Mouse (Mus musculus) natural killer cell, adult 2 months (primary cell): ENCODE measurements around the gene Dctn3.
A peak's percentile ranks its signal among the peaks of the same experiment; 100 is the strongest.
"Not testable (repeated sequence)": the region's sequence is repeated elsewhere in the genome, so short reads cannot be mapped to it uniquely, and the experiment has no call there.

Source experiments
- DNase-seq, 2 experiments: peaks; one replicate each; pipeline ENCODE4 v3.0.0; 2022; ENCODE audit warnings: low spot score in 2 of 2

Gene Dctn3

DNA sequence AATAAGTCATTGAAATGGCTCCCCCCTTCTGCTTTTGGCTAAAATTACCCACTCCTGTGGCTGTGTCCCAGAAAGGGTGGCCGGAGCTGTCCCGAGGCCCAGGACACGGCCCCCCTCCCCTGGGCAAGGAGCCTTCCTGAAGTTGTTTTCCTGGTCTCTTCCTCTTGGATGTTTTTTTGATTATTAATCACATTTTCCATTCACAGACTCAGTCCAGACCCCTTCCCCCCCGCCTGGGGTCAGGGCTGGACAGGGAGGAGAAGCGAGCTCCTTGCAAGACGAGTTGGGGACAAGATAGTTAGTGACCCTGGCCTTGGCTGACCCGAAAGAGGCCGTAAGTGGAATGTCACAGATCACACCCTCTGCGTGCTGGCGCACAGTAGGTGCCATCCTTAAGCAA is 23.2 kb downstream of the Dctn3 start, which contains the start of gene Il11ra1:
Gene Il11ra1, plus strand, starts transcription at position 207 of the 400 bp plus-strand sequence.
- not testable (repeated sequence) for DNase-seq

DNA sequence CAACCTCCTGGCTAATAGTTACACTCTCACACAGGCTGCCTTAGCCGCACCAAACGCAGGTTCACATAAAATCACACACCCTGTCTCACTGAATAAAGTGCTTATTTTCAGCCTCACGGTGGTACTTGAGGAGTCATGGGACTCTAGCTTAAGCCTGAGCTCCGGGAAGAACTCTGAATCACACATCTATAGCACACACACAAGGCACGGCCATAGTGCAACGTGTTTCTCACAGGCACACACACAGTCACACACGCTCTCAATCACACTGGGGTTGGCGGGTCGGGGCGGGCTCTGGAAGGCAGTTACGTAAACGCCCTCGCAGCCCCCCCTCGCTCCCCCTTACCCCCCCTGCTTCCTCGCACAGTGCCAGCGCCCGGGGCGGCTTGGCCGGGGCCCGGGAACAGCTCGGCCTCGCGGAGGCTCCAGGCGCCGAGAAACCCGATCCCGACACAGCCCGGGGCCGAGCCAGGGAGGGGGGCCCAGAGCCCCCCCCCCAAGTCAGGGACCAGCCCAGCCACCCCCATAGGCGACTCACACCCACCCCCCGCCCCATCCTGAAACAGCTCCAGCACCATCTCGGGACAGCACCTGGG is 24.5 kb downstream of the Dctn3 start:
- not testable (repeated sequence) for DNase-seq

DNA sequence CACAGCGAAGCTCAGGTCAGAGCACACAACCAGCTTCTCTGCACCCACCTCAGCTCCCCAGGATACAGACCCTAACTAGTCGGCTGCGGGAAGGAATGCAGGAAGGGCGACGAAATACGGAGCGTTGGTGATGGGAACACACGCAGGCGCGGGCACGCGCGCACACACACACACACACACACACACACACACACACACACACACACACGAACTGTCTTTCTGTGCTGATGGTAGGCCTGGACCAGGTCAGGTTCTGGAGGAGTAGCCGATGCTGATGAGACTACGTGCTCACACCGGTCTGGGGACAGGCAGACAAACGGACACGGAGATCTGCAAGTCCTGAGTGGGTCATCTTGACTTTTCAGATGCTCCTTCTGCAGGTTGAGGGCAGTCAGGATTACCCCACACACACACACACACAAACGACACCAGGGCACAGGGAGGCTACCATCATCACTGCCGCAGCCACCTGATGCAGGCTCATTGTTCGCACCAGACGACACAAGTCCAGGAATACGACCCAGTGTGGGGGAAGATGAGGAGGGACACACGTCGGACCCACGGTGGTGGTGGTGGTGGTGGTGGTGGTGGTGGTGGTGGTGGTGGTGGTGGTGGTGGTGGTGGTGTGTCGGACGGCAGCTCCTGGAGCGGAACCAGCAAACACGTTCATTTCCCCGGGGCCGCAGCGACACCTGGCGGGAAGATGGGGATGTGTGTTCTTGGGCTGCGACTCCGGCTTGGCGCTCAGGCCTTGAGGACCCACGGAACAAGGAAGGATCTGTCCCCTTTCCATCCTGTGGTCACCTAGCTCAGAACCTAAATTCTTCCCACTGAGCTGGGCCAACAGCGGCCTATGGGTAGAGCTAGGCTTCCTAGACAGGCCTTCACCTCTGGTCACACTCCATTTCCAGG is 25.8 kb downstream of the Dctn3 start, which contains the start of gene Cntfr:
Gene Cntfr, minus strand, starts transcription at position 160 of the 912 bp plus-strand sequence.
- DNase-seq, result peak; percentile 53 to 74

DNA sequence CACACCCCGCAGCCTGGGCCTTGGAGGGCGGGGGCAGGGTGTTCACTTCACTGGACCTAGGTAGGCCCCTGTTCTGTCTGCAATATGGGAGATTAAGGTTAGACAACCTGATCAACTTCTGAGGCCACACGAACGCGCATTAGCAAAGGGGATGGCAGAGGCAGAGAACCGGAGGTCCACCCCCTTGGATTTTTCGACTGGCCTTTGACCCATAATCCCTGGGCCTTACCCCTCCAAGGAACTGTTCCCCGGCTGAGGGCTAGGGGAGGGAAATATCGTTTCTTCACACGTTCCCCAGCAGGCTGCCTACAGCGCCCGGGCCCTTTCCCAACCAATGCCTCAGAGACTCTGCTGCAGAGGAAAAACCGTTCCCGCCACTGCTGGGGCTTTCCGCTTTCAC is 26.5 kb downstream of the Dctn3 start:
- DNase-seq, result not testable (repeated sequence)

DNA sequence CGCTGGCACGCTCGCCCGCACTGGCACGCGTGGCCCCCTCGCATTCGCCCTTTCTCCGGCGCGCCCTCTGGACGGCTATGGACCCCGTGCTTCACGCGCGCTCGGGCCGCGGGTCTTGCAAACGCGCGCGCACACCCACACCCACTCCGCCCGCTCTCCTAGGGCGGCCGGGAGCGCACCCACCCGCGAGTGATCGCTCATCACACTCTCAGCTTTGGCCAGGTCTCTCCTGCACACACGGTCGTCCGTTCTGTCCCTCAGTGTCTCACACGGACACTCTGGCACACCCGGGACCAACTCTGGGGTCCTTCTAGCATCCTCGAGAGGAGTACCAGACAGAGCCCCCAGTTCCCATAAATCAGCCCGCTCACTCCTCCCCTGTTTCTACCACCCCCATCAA is 27.2 kb downstream of the Dctn3 start:
- DNase-seq, result not testable (repeated sequence)

DNA sequence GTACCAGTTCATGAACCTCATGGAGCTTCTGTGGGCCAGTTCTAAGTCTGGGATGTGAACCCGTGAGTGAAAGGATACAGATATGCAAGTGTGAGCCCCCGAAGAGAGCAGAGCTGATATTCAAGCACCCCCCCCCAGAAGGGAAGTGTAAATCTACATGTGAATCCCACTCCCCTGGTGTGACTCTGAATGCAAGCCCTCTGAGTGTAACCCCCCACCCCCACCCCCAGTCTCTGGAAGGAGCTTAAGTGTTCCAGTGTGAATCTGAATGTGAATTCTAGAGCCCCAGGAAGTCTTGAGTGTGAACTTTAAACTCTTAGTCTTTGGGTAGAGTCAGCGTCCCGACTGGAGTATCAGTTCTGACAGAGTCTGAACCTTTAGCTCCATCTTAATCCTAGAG is 29.5 kb downstream of the Dctn3 start:
- not testable (repeated sequence) for DNase-seq

DNA sequence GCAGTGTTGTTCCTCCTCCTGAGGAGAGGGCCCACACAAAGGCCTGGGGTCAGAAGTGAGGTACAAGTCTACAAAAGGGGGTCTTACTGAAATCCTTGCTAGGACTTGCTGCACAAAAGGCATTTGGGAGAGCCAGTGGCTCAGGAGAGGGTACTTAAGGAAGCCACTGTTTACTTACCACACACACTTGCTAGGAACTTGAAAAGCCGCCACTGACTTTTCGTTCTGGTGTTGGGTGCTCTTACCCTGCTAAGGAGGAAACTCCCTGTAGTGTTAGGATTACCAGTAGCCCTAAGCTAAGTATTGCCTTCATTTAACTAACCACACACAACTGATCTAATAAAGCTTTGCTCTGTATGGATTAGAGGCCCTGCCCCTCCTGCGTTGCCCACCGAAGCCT is 33.0 kb downstream of the Dctn3 start:
- not testable (repeated sequence) for DNase-seq

DNA sequence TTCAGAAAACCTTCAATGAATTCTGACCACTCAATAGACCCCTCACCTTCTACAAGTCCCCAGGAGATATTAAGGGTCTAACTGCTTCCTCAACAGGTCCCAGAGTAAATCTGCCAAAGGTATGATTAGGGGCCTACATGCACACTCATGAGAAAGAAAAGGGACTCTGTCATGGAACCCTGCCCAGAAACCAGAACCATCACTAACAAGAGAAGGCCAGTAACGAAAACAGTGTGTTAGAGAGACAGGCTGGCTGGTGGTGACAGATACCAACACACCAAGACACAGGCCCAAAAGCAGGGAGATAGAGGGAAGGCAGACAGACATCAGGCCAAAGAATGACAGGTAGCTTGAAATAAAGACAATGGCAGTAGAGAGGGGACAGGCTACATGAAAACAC is 34.4 kb downstream of the Dctn3 start:
- not testable (repeated sequence) for DNase-seq

DNA sequence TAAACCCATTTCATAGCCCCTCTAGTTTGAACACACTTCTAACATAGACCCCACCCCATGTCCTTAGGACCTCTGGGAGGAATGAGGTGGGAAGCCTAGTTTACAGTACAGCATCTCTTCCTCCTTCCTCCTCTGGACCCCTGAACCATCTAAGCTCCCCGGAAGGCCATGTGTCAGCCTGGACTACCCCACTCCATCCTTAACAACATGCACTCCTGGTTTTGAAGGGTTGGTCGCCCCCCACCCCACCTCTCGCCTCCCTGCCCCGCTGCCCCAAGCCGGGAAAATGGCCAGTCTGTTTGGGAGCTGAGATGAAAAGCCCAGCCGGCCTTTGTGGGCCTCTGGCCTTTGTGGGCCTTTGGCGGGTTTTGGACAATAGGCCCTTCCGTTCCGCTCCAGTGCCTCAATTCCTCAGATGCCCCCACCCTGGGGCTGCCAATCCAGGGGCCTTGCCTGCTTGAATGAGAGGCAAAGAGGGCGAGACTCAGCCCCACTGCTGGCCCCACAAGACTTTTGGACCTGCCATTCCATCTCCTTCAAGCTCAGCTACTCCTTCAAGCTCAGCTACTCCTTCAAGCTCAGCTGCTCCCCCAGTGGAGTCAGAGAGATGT is 37.0 kb downstream of the Dctn3 start:
- DNase-seq, result not testable (repeated sequence)

DNA sequence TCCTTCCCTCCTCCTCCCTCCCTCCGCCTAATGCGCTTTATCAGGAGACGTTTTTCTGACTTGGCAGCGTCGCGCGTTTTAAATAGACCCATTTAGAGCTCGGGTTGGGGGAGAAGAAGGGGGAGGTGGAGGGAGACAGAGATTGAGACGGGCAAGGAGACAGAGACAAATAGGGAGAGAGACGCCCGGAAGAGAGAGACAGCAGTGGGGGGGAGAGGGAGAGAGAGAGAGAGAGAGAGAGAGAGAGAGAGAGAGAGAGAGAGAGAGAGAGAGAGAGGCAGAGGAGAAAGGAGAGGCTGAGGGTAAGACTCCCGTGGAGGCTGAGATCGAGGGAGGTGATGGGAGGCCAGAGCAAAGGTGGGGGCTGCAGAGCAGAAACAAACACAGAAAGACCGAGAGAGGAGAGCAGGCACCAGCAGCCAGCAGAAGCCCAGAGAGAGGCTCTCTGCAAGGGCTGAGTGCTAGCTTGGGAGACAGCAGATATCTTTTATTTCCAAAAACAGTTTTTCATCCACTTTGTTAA is 38.0 kb downstream of the Dctn3 start:
- not testable (repeated sequence) for DNase-seq

DNA sequence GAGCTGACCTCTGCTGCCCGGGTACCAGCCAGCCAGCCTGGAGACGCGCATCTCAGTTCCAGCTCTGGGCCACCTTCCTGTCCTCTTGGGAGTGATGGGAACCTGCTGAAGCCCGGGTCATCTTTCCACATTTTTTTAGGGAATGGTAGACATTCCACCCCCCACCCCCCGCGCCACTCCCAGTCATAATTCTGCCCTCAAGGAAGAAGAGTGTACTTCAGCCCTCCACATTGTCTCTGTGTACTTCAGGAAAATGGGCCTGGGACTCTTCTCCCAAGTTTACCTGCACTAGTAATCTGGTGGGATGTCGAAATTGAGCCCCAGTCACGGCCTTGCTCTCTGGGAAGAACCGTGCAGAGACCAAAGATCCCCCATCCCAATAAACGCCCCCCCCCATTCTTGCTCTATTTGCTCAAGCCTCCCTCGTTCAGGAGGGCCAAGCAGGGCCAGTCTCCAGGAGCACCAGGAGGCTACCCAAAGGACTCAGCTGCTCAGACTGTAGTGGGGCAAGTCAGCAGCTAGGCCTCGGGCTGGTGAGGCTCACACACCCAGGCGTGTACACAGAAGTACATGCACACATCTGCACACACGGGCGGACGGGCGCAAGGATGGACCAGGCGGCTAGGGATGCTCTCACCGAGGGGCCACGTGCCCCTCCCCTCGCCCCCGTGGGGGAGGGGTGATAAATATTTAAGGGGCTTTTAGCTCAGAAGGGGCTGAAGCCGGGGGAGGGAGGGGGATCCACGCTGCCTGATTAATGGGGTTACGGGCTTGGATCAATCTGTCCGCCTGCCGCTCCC is 38.6 kb downstream of the Dctn3 start:
- not testable (repeated sequence) for DNase-seq

DNA sequence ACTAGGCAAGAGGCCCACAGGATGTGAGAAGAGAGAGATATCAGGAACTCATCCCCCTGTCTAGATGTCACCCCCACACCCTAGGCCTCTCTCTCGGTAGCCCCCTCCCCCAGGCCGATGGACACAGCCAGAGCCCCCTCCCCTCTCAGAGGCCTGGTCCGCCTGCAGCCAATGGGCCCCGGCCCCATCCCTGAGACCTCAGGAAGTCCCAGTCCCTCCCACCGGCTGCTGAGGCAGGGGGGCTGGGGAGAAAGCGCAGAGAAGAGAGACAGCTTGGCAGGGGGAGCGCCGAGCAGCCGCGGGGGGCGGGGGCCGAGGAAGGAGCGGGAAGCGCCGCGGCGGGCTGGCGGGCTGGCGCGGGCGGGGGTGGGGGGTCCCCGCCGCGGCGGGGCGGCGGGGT is 39.7 kb downstream of the Dctn3 start:
- not testable (repeated sequence) for DNase-seq

DNA sequence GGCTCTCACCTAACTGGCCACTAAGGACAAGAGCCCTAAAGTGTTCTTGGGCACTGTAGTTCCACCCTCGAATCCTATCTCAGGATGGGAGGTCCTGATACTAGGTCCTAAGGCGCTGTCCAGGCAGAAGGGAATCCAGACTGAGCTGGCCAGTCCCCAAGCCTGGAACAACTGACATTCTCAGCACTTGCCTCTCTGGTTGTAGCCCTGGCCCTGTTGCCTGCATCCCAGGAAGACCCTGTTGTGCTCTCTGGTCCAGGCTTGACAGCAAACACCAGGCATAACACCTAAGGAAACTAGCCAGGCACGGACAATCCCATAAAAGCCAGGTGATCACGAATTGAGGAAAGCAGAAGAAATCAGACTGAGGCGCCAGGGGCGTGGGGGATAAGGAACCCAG is 40.2 kb downstream of the Dctn3 start:
- no peak for DNase-seq

DNA sequence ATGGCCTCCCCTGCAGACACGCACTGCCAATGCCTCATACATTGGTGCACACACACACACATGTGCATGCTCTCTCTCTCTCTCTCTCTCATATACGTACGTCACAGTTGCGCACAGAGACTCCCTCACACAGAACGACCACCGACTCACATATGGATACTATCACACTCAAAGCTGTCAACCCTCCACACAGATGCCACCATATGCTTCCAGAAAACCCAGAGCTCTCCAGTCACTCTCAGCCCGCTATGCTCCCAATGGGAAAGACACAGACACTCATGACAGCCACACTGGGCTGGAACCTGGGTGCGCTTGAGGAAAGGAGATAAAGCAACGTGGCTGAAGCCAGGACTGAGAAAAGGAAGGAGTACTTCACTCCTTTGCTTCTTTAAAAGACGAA is 41.0 kb downstream of the Dctn3 start:
- no peak for DNase-seq

DNA sequence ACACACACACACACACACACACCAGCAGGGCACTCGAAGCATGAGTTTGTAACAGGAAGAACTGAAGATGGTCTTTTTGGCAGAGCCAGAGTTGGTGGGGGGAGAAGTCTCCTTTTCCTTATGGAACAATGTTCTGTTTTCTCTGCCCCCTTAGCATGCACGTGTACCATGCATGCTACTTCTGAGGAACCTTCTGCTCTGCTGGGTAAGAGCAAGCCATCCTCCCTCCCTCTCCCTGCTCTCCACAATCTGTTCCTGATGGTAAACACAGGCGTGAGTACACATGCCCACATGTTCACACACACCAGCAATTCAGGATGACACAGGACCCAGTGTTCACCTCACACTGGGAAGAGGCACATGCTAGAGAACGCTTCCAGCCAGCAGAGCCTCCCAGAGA is 41.8 kb downstream of the Dctn3 start:
- DNase-seq, result no peak

DNA sequence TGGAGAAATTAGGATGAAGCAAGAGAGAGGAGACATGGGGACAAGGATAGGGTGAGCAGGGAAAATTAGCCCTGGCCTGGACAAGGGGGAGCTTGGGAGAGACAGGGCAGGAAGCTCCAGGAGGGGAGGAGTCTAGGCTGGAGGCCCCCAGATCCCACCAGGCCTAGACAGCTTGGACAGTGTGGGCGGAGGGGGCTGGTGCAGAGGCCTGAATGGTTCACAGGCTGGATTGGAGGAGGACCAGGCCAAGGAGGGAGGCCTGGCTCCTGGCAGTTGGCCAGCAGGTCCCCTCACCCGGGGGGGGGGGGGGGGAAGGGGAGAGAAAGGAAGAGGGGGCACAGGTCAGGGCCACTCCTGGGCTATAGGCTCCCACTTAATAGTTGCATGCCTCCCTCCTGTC is 43.7 kb downstream of the Dctn3 start:
- no peak for DNase-seq

DNA sequence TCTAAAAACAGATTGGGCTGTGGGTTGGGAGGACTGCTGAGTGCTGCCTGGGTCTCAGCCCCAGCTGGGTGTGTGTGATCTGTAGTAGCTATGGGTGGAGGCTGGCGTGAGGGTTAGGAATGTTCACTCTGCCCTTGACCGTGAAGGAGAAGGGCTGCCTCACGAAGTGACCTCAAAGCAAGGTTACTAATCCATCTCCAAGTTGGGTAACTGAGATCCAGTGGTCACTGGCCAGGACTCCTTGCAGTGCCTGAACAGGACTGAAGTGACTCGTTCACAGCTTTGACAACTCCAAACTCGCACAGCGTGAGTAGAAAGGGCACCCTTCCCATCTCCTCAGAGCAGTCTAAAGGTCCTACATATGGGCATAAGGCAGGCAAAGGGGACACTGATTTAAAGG is 44.1 kb downstream of the Dctn3 start:
- DNase-seq, result no peak

DNA sequence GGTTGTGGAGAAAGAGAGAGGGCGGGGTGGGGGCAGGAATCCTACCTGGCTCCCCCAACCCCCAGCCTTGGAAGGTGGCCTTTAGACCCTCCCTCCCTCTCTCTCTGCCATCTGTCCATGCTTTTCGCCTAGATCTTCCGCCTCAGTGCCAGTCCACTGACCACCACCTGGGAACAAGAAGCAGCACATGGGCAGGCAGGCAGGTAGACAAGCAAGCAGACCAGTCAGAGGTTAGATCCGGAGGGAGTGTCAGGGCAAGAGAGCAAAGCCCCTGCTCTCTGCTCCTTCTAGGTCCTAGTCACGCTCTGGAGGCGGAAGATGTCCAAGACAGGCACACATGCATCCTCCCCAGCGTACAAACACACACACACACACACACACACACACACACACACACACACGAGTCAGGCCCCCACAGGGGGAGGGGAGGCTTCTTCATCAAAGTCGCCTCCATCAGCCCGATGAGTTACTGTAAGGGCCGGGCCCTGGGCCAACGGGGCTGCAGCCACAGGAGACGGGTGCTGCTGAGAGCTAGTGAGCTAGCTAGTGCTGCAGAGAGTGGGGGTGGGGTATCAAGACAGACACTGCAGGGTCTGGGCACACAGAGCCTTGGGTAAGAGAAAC is 45.9 kb downstream of the Dctn3 start:
- DNase-seq, result no peak

DNA sequence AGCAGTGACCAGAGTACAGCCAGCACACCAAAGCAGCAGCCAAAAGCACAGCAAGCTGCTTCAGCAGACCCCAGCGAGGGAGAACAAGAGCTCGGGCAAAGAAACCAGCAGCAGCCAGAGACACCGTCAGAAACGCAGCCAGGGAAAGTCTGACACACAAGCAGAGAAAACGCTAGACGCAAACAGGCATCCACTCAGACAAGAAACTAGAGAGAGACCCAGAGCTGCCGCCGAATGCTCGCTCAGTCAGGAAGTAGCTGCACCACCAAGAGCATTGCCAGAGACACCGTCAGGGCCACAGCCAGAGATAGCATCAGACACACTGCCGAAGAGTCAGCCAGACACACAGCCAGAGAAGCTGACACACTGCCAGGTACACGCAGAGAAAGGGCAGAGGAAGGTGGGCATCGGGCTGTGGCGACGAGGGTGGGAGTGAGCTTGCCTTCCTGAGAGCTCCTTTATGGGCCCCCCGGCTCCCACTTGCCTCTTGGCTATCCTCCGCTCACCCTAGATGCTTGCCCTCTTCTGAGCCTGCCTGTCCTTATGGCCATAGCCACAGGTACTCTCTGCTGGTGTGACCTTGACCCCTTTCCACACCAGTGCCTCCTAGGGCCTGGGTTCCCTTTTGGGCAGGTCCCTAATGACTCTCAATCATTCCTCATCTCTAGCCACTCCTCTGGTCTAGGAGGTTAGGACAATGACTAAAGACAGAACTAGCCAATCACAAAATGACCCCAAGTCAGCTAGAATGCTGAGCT is 46.5 kb downstream of the Dctn3 start:
- no peak for DNase-seq

DNA sequence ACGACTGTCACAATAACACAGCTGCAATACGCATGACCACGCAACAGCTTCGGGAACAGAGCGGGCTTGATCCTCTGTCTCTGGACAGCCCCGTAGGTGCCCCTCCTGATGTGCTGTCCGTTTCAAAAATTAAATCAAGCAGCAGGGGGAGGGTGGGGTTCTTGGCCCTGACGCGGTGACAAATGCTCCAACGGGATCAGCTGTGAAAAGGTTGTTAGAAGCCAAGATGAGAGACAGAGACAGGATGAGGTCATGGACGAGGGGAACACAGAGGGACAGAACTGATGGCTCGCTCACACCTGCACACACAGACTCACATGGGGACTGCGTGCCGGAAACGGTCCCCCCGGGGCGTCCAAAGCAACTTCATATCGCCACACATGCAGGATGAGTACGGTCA is 49.8 kb downstream of the Dctn3 start:
- DNase-seq, result no peak
